Mouse (Mus musculus) adrenal gland, adult 8-10 months (tissue): ENCODE measurements around the gene Gm6509. TPM values are rescaled to one million over a fixed set of nuclear protein-coding genes. Genes with fewer than 3 reads are reported as not detected.
"Not testable (repeated sequence)": the region's sequence is repeated elsewhere in the genome, so short reads cannot be mapped to it uniquely, and the experiment has no call there.

Experiments
- DNase-seq: peaks from one replicate; pipeline ENCODE4 v3.0.0; 2022
- total RNA-seq, 4 experiments: library from RNA; stranded (reverse); gene quantifications; 2 replicates each; pipeline ENCODE4 v1.2.4; 2022

The Gm6509 gene
- total RNA-seq = not detected

- DNase-seq = not testable (repeated sequence)
Measured at GRCm38 (mm10) chr5:94623679-94624078, at the start of gene Gm6509. Gene Gm6509, plus strand, starts transcription at chr5:94623979.

- not testable (repeated sequence) for DNase-seq
Measured at GRCm38 (mm10) chr5:94616242-94616641, 7.5 kb upstream of the Gm6509 start, which contains the start of gene Gm3147. Gene Gm3147, minus strand, starts transcription at chr5:94616342.

- not testable (repeated sequence) for DNase-seq
Measured at GRCm38 (mm10) chr5:94648082-94648481, 24.3 kb downstream of the Gm6509 start, which contains the start of gene Gm6205. Gene Gm6205, plus strand, starts transcription at chr5:94648382.

Other genes with a start within 250 kb of the Gm6509 start
- not detected for gene Gm7682, start 178.2 kb upstream of the Gm6509 start, total RNA-seq
- gene Gm3139, start 97.7 kb upstream of the Gm6509 start, total RNA-seq = not detected
- gene Gm3147, start 7.6 kb upstream of the Gm6509 start, total RNA-seq = not detected
- not detected for gene Gm6205, start 24.4 kb downstream of the Gm6509 start, total RNA-seq
- not detected for gene Gm3183, start 241.5 kb downstream of the Gm6509 start, total RNA-seq